Mouse (Mus musculus): ENCODE results near the gene Cyp4f13. TPM values are rescaled to one million over a fixed set of nuclear protein-coding genes. Genes with fewer than 3 reads are reported as not detected.

Gene Cyp4f13
- polyA plus RNA-seq, 1 experiment from 2014 or later, result 14.8 TPM

Other genes starting within 250 kb of the Cyp4f13 start
- 28.6 and 32.8 TPM in 2 replicates for gene Zfp871, start 159.1 kb downstream of the Cyp4f13 start, polyA plus RNA-seq (2015; fragmentation: Nextera tagmentation; extraction: Ambion mirVana)
- 2.4 and 3.2 TPM in 2 replicates for gene Zfp811, start 137.5 kb downstream of the Cyp4f13 start, polyA plus RNA-seq (2015; fragmentation: Nextera tagmentation; extraction: Ambion mirVana)
- 14.0 and 15.0 TPM in 2 replicates for gene Zfp799, start 117.1 kb downstream of the Cyp4f13 start, polyA plus RNA-seq (2015; fragmentation: Nextera tagmentation; extraction: Ambion mirVana)
- 7.5 and 8.5 TPM in 2 replicates for gene Zfp870, start 55.8 kb downstream of the Cyp4f13 start, polyA plus RNA-seq (2015; fragmentation: Nextera tagmentation; extraction: Ambion mirVana)
- not detected in 2 replicates for gene Cyp4f14, start 30.1 kb downstream of the Cyp4f13 start, polyA plus RNA-seq (2015; fragmentation: Nextera tagmentation; extraction: Ambion mirVana)
- 10.5 and 11.6 TPM in 2 replicates for gene Zfp472, start 18.4 kb upstream of the Cyp4f13 start, polyA plus RNA-seq (2015; fragmentation: Nextera tagmentation; extraction: Ambion mirVana)
- 12.2 and 12.4 TPM in 2 replicates for gene Zfp952, start 45.7 kb upstream of the Cyp4f13 start, polyA plus RNA-seq (2015; fragmentation: Nextera tagmentation; extraction: Ambion mirVana)
- gene Zfp763, start 86.0 kb upstream of the Cyp4f13 start, polyA plus RNA-seq (2015; fragmentation: Nextera tagmentation; extraction: Ambion mirVana), result 13.1 and 13.8 TPM in 2 replicates
- not detected in 2 replicates for gene 4921501E09Rik, start 120.7 kb upstream of the Cyp4f13 start, polyA plus RNA-seq (2015; fragmentation: Nextera tagmentation; extraction: Ambion mirVana)
- gene Zfp563, start 141.9 kb upstream of the Cyp4f13 start, polyA plus RNA-seq (2015; fragmentation: Nextera tagmentation; extraction: Ambion mirVana), result 9.8 and 10.0 TPM in 2 replicates
- gene Morc2b, start 192.3 kb upstream of the Cyp4f13 start, polyA plus RNA-seq (2015; fragmentation: Nextera tagmentation; extraction: Ambion mirVana), result 0.14 and 0.16 TPM in 2 replicates
- not detected in 2 replicates for gene Olfr55, start 221.0 kb upstream of the Cyp4f13 start, polyA plus RNA-seq (2015; fragmentation: Nextera tagmentation; extraction: Ambion mirVana)
- gene Olfr239, start 243.9 kb upstream of the Cyp4f13 start, polyA plus RNA-seq (2015; fragmentation: Nextera tagmentation; extraction: Ambion mirVana), result not detected in 2 replicates